Mouse (Mus musculus) erythroblast, embryonic 14.5 days (primary cell): ENCODE data around the gene Pet117.

Source experiments
- GATA1 ChIP-seq: IDR thresholded peaks from 2 replicates; pipeline ENCODE4 v1.6.1; 2012; ENCODE audit warnings: low read length, inconsistent platforms, mixed read lengths
- TAL1 ChIP-seq: IDR thresholded peaks from 3 replicates; pipeline ENCODE4 v1.6.1; 2012; ENCODE audit warnings: low read length, inconsistent platforms, mixed read lengths

DNA sequence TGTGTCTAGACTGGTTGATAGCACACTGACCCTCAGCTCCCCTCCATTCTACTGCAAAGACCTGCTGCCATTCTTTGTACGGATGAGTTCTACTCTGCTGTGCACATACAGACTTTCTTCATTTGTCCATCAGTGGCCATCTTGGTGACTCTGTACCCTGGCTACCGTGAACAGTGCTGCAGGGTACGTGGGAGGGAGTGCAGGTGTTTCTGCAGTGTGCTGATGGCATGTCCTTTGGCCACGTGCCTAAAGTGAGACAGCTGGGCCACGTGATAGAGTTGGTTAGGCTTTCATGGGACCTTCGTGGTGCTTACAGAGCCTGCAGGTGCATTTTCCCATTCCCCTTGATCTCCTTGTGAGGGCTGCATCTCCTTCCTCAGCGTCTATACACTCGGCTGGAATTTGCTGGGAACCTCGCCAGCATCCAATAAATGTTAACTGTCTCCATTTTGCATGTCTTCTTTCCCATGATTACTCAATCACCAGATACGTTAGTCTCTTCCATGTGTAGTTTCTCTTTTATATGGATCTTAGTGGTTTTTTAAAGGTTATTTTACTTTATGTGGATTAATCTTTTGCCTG lies 53.4 kb downstream of the Pet117 start:
- no peak for TF ChIP-seq TAL1
- TF ChIP-seq GATA1: no peak
